Mouse (Mus musculus): ENCODE measurements around the gene Ptpdc1.

Ptpdc1 gene

GRCm38 (mm10) chr13:48585786-48586185, 39.7 kb downstream of the Ptpdc1 start:
- no peak for DNase-seq (ENCODE audit: extremely low spot score)

- no peak for DNase-seq (ENCODE audit: extremely low spot score)
Measured at GRCm38 (mm10) chr13:48582688-48583379, 42.6 kb downstream of the Ptpdc1 start.

GRCm38 (mm10) chr13:48578616-48579015, 46.8 kb downstream of the Ptpdc1 start:
- DNase-seq (ENCODE audit: extremely low spot score), result no peak

- no peak for DNase-seq (ENCODE audit: extremely low spot score)
Measured at GRCm38 (mm10) chr13:48577836-48578235, 47.6 kb downstream of the Ptpdc1 start.

GRCm38 (mm10) chr13:48577007-48577406, 48.5 kb downstream of the Ptpdc1 start:
- no peak for DNase-seq (ENCODE audit: extremely low spot score)

- no peak for DNase-seq (ENCODE audit: extremely low spot score)
Measured at GRCm38 (mm10) chr13:48574718-48575117, 50.7 kb downstream of the Ptpdc1 start.

- DNase-seq (ENCODE audit: extremely low spot score), result no peak
Measured at GRCm38 (mm10) chr13:48573525-48574355, 51.7 kb downstream of the Ptpdc1 start.

- no peak for DNase-seq (ENCODE audit: extremely low spot score)
Measured at GRCm38 (mm10) chr13:48572127-48572526, 53.3 kb downstream of the Ptpdc1 start.

- DNase-seq (ENCODE audit: extremely low spot score), result no peak
Measured at GRCm38 (mm10) chr13:48571298-48571697, 54.2 kb downstream of the Ptpdc1 start.

- DNase-seq (ENCODE audit: extremely low spot score), result no peak
Measured at GRCm38 (mm10) chr13:48569576-48570132, 55.8 kb downstream of the Ptpdc1 start.

GRCm38 (mm10) chr13:48567646-48568045, 57.8 kb downstream of the Ptpdc1 start:
- DNase-seq (ENCODE audit: extremely low spot score), result no peak

- DNase-seq (ENCODE audit: extremely low spot score), result no peak
Measured at GRCm38 (mm10) chr13:48566116-48566935, 59.1 kb downstream of the Ptpdc1 start.

- no peak for DNase-seq (ENCODE audit: extremely low spot score)
Measured at GRCm38 (mm10) chr13:48564881-48565600, 60.4 kb downstream of the Ptpdc1 start.

GRCm38 (mm10) chr13:48562336-48562735, 63.1 kb downstream of the Ptpdc1 start:
- DNase-seq (ENCODE audit: extremely low spot score), result no peak

- DNase-seq (ENCODE audit: extremely low spot score), result no peak
Measured at GRCm38 (mm10) chr13:48561481-48561880, 64.0 kb downstream of the Ptpdc1 start.

- no peak for DNase-seq (ENCODE audit: extremely low spot score)
Measured at GRCm38 (mm10) chr13:48555976-48556375, 69.5 kb downstream of the Ptpdc1 start.

GRCm38 (mm10) chr13:48554552-48554951, 70.9 kb downstream of the Ptpdc1 start:
- no peak for DNase-seq (ENCODE audit: extremely low spot score)

GRCm38 (mm10) chr13:48553511-48553910, 72.0 kb downstream of the Ptpdc1 start:
- DNase-seq (ENCODE audit: extremely low spot score), result no peak

- no peak for DNase-seq (ENCODE audit: extremely low spot score)
Measured at GRCm38 (mm10) chr13:48552181-48553090, 73.0 kb downstream of the Ptpdc1 start.

- DNase-seq (ENCODE audit: extremely low spot score), result no peak
Measured at GRCm38 (mm10) chr13:48548296-48548695, 77.2 kb downstream of the Ptpdc1 start.

Data from embryo, embryonic 9.5 days (tissue).